Mouse (Mus musculus) cerebellum, adult 2 months (tissue): ENCODE measurements around the gene Wdpcp. TPM values are rescaled to one million over a fixed set of nuclear protein-coding genes. Genes with fewer than 3 reads are reported as not detected.
A peak's percentile ranks its signal among the peaks of the same experiment; 100 is the strongest.

ENCODE experiments used
- DNase-seq, 2 experiments: peaks; one replicate each; pipeline ENCODE4 v3.0.0; 2021
- H3K27ac ChIP-seq: fragments of 200-500 bp; 2 replicates; pipeline ENCODE4 v1.5.1; 2012; ENCODE audit warnings: low read length, control low read depth, inconsistent platforms; ENCODE audit not compliant: insufficient read depth
- H3K27me3 ChIP-seq: fragments of 200-500 bp; 2 replicates; pipeline ENCODE4 v1.6.1; 2012; ENCODE audit warnings: inconsistent platforms, mild to moderate bottlenecking, low read length, moderate library complexity; ENCODE audit not compliant: control insufficient read depth, insufficient read depth
- H3K4me1 ChIP-seq: fragments of 200-500 bp; 2 replicates; pipeline ENCODE4 v1.6.1; 2011; ENCODE audit warnings: low read length; ENCODE audit not compliant: control insufficient read depth, insufficient read depth
- H3K4me3 ChIP-seq: fragments of 200-500 bp; replicated peaks from 2 replicates; pipeline ENCODE3; 2011; ENCODE audit warnings: mild to moderate bottlenecking, low read depth, low read length, control low read depth; ENCODE audit not compliant: insufficient read depth
- CTCF ChIP-seq: fragments of 200-500 bp; IDR thresholded peaks from 2 replicates; pipeline ENCODE4 v1.5.1; 2011; ENCODE audit warnings: low read depth, mild to moderate bottlenecking, control low read depth, low read length, moderate library complexity, borderline replicate concordance; ENCODE audit not compliant: insufficient read depth
- POLR2A ChIP-seq: fragments of 200-500 bp; IDR thresholded peaks from 2 replicates; pipeline ENCODE4 v1.6.1; 2011; ENCODE audit warnings: low read length, control low read depth, borderline replicate concordance; ENCODE audit not compliant: insufficient read depth
- WGBS: fragments of 180-500 bp; shearing (Covaris S2); methylation state at CpG from one replicate; pipeline ENCODE4 v1.1.7; 2018; 5-methylcytosine and 5-hydroxymethylcytosine counted together
- polyA plus RNA-seq: library from polyadenylated mRNA; depleted of rRNA; stranded (reverse); fragments of >200 nt; gene quantifications from 2 replicates; pipeline ENCODE4 v1.2.3, GENCODE M21; 2012

The Wdpcp gene
- polyA plus RNA-seq, 1 experiment = 4.3 TPM

DNA sequence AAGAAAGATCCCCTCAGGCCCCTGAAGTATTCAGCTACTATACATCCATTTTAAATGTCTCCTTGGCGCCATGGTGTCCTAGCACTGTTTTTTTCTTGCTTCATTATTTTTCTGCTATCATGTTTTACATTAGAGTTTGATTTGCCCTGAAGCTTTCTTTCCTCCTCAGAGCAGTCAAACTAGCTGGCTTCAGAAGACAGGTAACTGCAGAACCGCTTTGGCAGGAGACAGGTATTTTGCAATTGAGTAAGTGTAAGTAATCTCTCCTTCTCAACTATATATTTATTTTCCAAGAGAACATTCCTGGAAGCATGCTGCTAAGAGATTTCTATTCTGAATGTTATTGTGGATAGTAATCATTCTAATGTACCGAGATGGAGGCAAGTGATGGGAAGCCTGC is 74.1 kb downstream of the Wdpcp start:
- Histone ChIP-seq H3K27ac (no peak overlapping the region), H3K4me1 (no peaks in the 10 kb centered on the region), H3K27me3 (no peaks in the 10 kb centered on the region), H3K4me3 (no peak overlapping the region)
- 89% methylated on average over 3 of the region's 3 CpGs for WGBS
- TF ChIP-seq CTCF (no peak), POLR2A (no peak)
- DNase-seq = no peak

DNA sequence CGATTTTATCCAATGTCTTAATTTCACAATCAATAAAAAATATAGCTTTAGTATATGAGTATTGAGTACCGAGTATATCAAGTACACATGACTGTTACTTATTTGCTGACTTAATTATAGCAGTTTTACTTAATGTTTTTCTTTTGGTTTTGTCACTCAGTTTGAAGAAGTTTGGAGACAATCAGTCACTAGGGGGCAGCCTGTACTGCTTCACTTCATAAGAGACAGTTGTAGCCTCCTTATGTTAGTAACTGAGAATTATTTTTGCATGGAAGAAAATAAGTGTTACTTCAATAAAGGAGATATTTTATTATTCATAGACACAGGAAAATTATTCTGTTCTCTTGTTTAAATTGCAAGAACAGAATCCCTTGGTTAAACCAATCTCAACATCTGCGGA is 87.0 kb downstream of the Wdpcp start:
- Histone ChIP-seq H3K27me3 (no peaks in the 10 kb centered on the region), H3K4me1 (no peaks in the 10 kb centered on the region), H3K4me3 (no peak overlapping the region), H3K27ac (no peak overlapping the region)
- WGBS = 78% methylated on average over 3 of the region's 3 CpGs
- TF ChIP-seq CTCF (peak; percentile 30; the same call in 1 of the 2 replicates), POLR2A (no peak)
- DNase-seq = no peak

DNA sequence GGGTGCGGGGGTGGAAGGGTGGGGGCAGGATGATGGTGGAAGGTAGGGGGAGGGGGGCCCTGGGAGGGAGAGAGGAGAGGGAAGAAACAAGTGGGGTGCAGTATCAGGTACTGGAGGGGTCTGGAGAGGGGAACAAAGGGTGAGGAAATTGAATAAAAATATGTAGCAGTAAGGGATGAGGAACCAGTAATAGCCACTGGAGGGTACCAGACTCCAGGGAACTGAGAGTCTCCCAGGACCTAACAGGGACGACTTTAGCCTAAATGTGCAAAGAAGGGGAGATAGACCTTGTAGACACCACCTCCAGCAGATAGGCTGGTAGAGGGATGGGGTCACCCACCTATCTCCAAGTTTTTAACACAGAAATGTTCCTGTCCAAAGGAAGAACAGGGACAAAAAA is 105.0 kb downstream of the Wdpcp start:
- DNase-seq = no peak

DNA sequence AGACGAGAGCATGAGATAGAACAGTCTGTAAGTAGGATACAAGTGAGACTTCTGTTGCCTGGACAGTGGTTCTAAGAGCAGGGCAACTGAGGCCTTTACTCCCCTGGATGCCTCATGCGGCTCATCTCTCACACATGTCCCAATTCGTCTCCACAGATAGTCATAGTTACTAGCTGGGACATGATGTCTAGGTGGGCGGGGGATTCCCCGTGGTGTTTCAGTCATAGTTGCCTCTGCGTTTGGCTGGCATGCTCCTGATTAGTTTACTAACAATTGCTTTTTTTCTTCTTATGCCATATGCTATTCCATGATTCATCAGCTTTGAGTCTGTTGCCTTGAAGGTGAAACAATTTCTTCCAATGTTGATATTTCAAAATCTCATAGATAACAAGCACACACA is 116.4 kb downstream of the Wdpcp start:
- H3K27ac ChIP-seq = no peak overlapping the region
- no peaks in the 10 kb centered on the region for H3K4me1 ChIP-seq
- TF ChIP-seq CTCF (no peak), POLR2A (no peak)
- no peak overlapping the region for H3K4me3 ChIP-seq
- DNase-seq = no peak
- no peaks in the 10 kb centered on the region for H3K27me3 ChIP-seq
- WGBS = 67% methylated on average over 6 of the region's 6 CpGs

More for the DNA sequence above, 105.0 kb downstream of the Wdpcp start:
- H3K27ac ChIP-seq = no peak overlapping the region
- no peaks in the 10 kb centered on the region for H3K27me3 ChIP-seq
- 69% methylated on average over 2 of the region's 2 CpGs for WGBS
- TF ChIP-seq POLR2A (no peak), CTCF (no peak)
- no peak overlapping the region for H3K4me3 ChIP-seq
- H3K4me1 ChIP-seq = no peaks in the 10 kb centered on the region

DNA sequence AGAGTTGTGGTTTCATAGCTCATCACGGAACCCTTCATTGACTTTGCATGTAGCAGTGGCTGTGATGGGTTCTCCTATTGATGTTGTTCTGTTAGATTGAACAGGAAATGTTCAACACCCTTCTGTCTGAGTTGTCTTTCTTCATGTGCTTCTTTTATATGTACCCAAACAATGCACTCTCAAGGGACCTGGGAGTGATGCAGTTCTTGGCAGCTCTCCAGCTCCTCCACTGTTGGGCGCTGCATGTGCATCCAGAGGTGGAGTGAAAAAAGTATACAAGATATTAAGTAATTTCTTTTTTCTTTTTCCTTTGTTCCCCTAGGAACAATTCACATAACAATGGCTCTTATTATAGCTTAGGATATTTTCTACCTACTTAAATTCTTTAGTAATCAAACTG is 118.7 kb downstream of the Wdpcp start:
- no peak for DNase-seq
- Histone ChIP-seq H3K27me3 (no peaks in the 10 kb centered on the region), H3K4me1 (no peaks in the 10 kb centered on the region), H3K27ac (no peak overlapping the region), H3K4me3 (no peak overlapping the region)
- 72% methylated on average over 2 of the region's 2 CpGs for WGBS
- no peak for TF ChIP-seq CTCF
- no peak for TF ChIP-seq POLR2A

DNA sequence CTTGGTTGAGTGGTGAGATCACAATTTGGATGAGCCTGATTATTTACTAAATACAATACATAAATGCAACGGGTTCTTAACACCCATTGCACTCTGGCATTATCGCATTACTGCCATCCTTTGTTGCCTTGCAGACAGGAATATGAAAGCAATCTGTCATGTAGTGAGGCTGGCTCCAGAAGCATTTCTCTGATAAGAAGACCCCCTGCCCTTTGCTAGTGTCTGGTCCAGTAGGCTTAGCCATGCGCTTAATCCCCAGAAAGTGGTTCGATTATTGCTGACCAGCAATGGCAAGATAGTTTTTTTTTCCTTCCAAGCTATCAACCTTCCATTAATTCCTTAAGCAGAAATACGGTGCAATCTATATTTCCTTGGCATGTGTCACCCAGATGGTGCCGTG is 122.1 kb downstream of the Wdpcp start:
- Histone ChIP-seq H3K27ac (no peak overlapping the region), H3K4me3 (no peak overlapping the region), H3K27me3 (no peaks in the 10 kb centered on the region), H3K4me1 (no peaks in the 10 kb centered on the region)
- no peak for DNase-seq
- no peak for TF ChIP-seq CTCF
- TF ChIP-seq POLR2A = no peak
- WGBS = 54% methylated on average over 6 of the region's 6 CpGs

DNA sequence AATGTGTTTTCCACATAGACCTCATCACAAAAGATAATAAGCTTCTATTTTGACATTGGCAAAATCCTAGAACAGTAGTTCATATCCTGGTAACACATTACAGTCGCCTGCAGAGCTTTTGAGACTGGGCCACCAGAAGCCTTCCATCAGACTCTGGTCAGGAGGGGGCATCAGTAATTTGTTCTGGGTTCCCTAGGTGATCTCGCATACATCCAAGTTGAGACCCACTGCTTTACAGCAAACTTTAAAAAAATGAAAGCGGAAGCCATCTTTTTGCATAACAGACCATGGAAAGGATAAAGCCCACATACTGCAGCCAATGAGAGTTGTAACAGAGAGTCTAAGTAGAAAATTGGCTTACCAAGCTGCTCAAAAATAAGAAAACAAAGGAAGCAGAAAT is 125.6 kb downstream of the Wdpcp start:
- Histone ChIP-seq H3K27ac (no peak overlapping the region), H3K4me1 (no peaks in the 10 kb centered on the region), H3K27me3 (no peaks in the 10 kb centered on the region), H3K4me3 (no peak overlapping the region)
- 59% methylated on average over 3 of the region's 3 CpGs for WGBS
- no peak for DNase-seq
- TF ChIP-seq CTCF (no peak), POLR2A (no peak)

DNA sequence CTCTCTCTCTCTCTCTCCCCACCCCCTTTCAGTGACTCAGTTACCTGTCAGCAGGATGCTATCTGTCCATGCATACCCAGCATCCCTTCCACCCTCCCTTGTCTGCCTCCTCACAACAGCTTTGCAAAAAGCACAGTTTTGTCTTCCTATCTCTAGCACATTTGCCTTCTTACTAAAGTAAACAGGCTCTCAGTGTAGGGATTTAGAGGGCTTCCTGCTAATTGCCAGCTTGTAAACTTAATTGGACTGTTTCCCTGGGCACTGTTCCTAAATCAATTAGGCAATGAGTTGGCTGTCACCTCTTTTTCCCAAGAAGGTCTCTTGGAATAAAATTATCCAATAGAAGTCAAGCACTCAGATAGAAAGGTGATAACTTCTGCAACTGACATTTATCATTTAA is 141.5 kb downstream of the Wdpcp start:
- TF ChIP-seq CTCF (no peak), POLR2A (no peak)

More for the DNA sequence above, 141.5 kb downstream of the Wdpcp start:
- Histone ChIP-seq H3K27me3 (no peaks in the 10 kb centered on the region), H3K27ac (no peak overlapping the region), H3K4me1 (no peaks in the 10 kb centered on the region), H3K4me3 (no peak overlapping the region)
- DNase-seq = no peak
